Mouse (Mus musculus) lung, embryonic 16.5 days (tissue): ENCODE results near the gene Ccnd3. TPM values are rescaled to one million over a fixed set of nuclear protein-coding genes. Genes with fewer than 3 reads are reported as not detected.
A peak's percentile ranks its signal among the peaks of the same experiment; 100 is the strongest.

Experiments
- ATAC-seq: fragments of 200-750 bp; cut with Nextera tagmentation; 2 replicates; pipeline ENCODE4 v1.8.0; 2017; ENCODE audit warnings: low read depth, mild to moderate bottlenecking, moderate library complexity
- H3K27ac ChIP-seq: fragments of 300-500 bp; sonication (generic); 2 replicates; pipeline ENCODE4 v1.5.1; 2014; ENCODE audit warnings: mild to moderate bottlenecking, control low read depth, low read length
- H3K27me3 ChIP-seq: fragments of 300-500 bp; sonication (generic); 2 replicates; pipeline ENCODE4 v1.6.1; 2014; ENCODE audit warnings: low read depth, low read length, mixed read lengths; ENCODE audit not compliant: control insufficient read depth, insufficient read depth
- H3K36me3 ChIP-seq: fragments of 300-500 bp; sonication (generic); 2 replicates; pipeline ENCODE4 v1.6.1; 2014; ENCODE audit warnings: low read length; ENCODE audit not compliant: control insufficient read depth, insufficient read depth
- H3K4me1 ChIP-seq: fragments of 300-500 bp; sonication (generic); replicated peaks from 2 replicates; pipeline ENCODE4 v1.6.1; 2014; ENCODE audit warnings: low read length, mixed read lengths; ENCODE audit not compliant: control insufficient read depth, insufficient read depth
- H3K4me2 ChIP-seq: fragments of 300-500 bp; sonication (generic); 2 replicates; pipeline ENCODE4 v1.6.1; 2014; ENCODE audit warnings: low read depth, low read length, control low read depth
- H3K4me3 ChIP-seq: fragments of 300-500 bp; sonication (generic); 2 replicates; pipeline ENCODE4 v1.5.1; 2014; ENCODE audit warnings: mild to moderate bottlenecking, low read length, control low read depth
- H3K9ac ChIP-seq: fragments of 300-500 bp; sonication (generic); 2 replicates; pipeline ENCODE4 v1.6.1; 2014; ENCODE audit warnings: low read length, control low read depth
- H3K9me3 ChIP-seq: fragments of 300-500 bp; sonication (generic); 2 replicates; pipeline ENCODE4 v1.6.1; 2016; ENCODE audit warnings: low read length; ENCODE audit not compliant: control insufficient read depth
- WGBS: fragments of 180-500 bp; shearing (Covaris S2); extraction: QIAGEN DNeasy Blood & Tissue Kit; methylation state at CpG from one replicate; pipeline ENCODE4 v1.1.7; 2014; 5-methylcytosine and 5-hydroxymethylcytosine counted together
- polyA plus RNA-seq: library from polyadenylated mRNA; unstranded; fragments of >200 nt; fragmentation: Nextera tagmentation; extraction: Ambion mirVana; gene quantifications from 2 replicates; pipeline ENCODE4 v1.2.1, GENCODE M21; 2015

The Ccnd3 gene
- polyA plus RNA-seq, 1 experiment from 2014 or later: 258 TPM

DNA sequence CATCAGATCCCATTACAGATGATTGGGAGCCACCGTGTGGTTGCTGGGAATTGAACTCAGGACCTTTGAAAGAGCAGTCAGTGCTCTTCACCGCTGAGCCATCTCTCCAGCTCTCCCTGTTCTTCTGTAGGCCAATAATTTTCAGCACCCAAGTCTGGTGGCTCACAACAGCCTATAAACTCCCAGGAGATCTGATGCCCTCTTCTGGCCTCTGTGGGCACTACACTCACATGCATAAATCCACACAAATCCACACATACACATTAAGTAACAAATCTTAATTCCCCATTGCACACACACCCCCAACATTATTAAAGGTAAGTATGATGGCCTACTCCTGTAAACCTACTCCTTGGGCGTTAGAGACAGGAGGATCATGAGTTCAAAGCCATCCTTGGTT is 11.4 kb downstream of the Ccnd3 start:
- H3K4me2 ChIP-seq: no peak overlapping the region
- H3K27me3 ChIP-seq: no peaks in the 10 kb centered on the region
- no peak overlapping the region for H3K4me3 ChIP-seq
- 97% methylated on average over 3 of the region's 3 CpGs for WGBS
- no peaks in the 10 kb centered on the region for H3K36me3 ChIP-seq
- H3K9ac ChIP-seq: no peak overlapping the region
- ATAC-seq: no peak
- H3K4me1 ChIP-seq: peaks cover 32% of the 10 kb centered on the region
- H3K9me3 ChIP-seq: no peaks in the 10 kb centered on the region
- no peak overlapping the region for H3K27ac ChIP-seq

DNA sequence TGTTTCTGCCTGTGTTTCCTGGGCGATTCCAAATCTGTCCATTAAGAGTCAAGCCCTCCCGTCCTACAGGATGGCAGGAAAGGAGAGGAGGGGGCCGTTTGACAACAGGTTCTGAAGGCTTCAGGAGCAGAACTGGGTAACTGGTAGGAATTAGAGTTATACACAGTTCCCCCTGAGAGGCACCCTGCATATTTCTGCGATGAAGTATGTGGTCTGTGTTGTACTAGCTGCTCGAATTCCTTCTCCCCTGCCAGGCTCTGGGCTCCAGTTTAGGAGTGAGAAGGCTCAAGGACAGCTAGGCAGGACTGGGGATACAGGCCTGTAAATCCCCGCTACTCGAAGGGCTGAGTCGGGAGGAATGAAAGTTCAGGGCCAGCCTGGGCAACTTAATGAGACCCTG is 13.4 kb downstream of the Ccnd3 start:
- Histone ChIP-seq H3K4me1 (peaks cover 41% of the 10 kb centered on the region), H3K4me3 (no peak overlapping the region), H3K9ac (peak overlapping the region; percentile 49), H3K27me3 (no peaks in the 10 kb centered on the region), H3K4me2 (no peak overlapping the region; the same call in 1 of the 2 replicates), H3K9me3 (no peaks in the 10 kb centered on the region), H3K27ac (peak overlapping the region; percentile 97), H3K36me3 (no peaks in the 10 kb centered on the region)
- peak; percentile 57 for ATAC-seq
- WGBS: 21% methylated on average over 8 of the region's 8 CpGs

DNA sequence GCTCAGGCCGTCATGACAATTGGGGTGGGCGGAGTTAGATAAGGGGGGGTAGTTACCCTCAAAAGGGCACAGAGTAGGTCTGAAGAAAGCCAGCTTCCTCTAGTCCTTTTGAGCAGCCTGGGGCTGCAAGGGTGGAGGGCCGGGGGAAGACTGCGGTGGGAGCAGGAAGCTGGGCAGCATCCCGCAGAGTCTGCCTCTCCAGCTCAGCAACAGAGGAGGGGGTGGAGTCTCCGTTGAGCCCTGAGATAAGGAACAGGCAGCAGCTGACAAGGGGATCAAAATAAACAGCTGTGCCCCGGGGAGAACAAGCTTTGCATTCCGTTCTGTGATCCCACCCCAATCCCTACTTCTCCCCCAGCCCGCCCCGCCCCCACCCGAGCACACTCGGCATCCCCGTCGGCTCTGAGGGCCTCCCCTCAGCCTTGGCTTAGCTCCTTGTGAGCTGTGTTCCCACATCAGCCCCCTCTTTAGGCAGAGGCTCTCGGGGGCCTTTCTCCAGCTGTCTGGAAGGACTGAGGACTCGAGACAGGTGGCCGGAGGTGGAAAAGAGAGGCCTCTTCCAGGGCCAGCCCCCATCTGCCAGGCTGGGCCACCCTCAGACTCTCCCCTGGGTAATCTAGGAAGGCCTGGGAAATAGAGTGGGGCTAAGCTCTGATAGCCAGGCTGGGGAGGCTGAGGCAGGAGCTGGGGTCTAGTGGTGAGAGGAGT is 16.9 kb downstream of the Ccnd3 start:
- Histone ChIP-seq H3K36me3 (no peaks in the 10 kb centered on the region), H3K27ac (peak overlapping the region; percentile 99), H3K9ac (peak overlapping the region; percentile 63), H3K4me1 (peaks cover 47% of the 10 kb centered on the region), H3K4me3 (peak overlapping the region; percentile 22), H3K27me3 (no peaks in the 10 kb centered on the region), H3K9me3 (no peaks in the 10 kb centered on the region), H3K4me2 (peak overlapping the region; percentile 49)
- 3% methylated on average over 17 of the region's 17 CpGs for WGBS
- ATAC-seq: peak; percentile 89

DNA sequence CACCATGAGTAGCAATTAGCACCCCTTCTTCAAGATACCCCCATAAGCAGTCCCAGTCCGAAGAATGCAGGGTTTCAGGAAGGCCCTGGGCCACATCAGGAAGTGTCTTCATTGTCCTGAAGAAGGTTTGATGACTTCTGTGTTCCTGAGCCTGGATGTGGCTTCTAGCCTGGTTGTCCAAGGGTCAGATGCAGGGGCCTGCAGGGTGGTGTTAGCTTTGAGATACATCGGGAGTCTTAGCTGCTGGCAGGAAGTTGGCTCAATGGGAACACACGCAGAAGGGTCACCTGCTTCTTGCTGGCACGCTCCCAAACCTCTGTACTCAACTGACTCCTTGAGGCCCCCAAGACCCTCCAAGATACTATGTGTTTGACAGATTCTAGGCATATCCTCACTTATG is 17.7 kb downstream of the Ccnd3 start:
- no peaks in the 10 kb centered on the region for H3K27me3 ChIP-seq
- H3K4me2 ChIP-seq: 0 out of 2 replicates have a peak overlapping the region, but pooled peaks have one; percentile 49
- peak overlapping the region; percentile 63 for H3K9ac ChIP-seq
- no peak for ATAC-seq
- H3K4me3 ChIP-seq: no peak overlapping the region
- H3K4me1 ChIP-seq: peaks cover 54% of the 10 kb centered on the region
- WGBS: 24% methylated on average over 4 of the region's 4 CpGs
- no peaks in the 10 kb centered on the region for H3K9me3 ChIP-seq
- peak overlapping the region; percentile 99 for H3K27ac ChIP-seq
- H3K36me3 ChIP-seq: no peaks in the 10 kb centered on the region

DNA sequence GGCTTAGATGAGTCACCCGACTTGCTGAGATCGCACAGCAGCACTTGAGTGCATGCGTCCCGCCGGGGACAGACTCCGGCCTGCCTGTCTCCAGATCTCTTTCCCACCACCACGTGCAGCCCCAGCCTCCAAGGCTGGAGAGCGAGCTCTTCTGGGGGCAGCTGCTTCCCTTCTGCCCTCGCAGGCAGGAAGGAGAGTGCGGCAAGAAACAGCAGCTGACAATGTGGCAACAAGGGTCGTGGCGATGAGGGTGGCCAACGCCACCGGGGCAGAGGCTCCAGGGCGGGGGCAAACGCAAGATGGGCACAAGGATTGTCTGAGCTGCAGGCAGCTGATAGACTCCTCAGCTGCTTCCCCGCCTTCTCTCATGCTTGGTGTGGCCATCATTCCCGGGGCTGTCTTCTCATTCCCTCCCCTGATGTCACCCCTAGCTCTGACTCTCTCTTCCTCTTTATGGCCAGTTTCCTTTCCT is 18.4 kb downstream of the Ccnd3 start:
- Histone ChIP-seq H3K4me3 (no peak overlapping the region), H3K27me3 (no peaks in the 10 kb centered on the region), H3K27ac (peak overlapping the region; percentile 99), H3K9ac (peak overlapping the region; percentile 51), H3K36me3 (no peaks in the 10 kb centered on the region), H3K4me2 (no peak overlapping the region), H3K9me3 (no peaks in the 10 kb centered on the region), H3K4me1 (peaks cover 56% of the 10 kb centered on the region)
- peak; percentile 9 for ATAC-seq
- WGBS: 22% methylated on average over 18 of the region's 18 CpGs

DNA sequence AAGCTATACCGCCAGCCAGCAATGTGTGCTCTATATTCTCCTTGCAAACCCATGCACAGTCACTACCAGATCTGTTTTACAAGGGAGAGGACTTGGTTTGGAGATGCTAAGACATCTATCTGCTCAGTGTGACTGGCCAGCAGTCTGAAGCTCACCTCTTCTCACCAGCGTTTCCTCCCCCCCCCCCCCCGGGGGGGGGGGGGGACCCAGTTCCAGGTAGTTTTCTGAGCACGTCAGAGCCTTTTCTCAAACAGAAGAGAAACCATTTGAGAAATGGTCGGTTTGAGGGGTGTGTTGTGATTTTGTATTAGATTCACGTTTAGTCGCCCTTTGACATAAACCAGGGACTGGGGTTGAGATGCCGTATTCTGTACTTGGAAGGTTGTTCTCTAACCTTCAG is 19.2 kb downstream of the Ccnd3 start:
- ATAC-seq: no peak
- H3K4me1 ChIP-seq: peaks cover 58% of the 10 kb centered on the region

DNA sequence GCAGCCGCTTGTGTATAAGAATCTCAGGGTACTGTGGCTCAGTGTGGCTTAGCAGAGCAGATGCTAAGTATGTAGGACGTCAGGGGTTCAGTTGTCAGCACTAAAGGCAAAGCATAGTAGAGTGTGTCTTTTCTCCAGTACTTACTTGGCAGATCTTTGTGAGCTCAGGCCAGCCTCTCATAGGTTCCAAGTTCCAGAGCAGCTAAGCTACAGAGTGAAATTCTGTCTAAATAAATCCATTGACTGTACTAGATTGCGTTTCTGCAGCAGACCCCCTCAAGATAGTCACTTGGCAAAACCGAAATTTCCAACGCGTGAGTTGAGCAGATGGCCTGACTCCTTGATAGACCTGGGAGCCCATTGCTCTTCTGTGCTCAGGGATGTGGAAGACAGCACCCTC is 20.1 kb downstream of the Ccnd3 start:
- no peak overlapping the region for H3K27ac ChIP-seq

More for the DNA sequence above, 19.2 kb downstream of the Ccnd3 start:
- H3K36me3 ChIP-seq: no peaks in the 10 kb centered on the region
- no peak overlapping the region for H3K9ac ChIP-seq
- no peaks in the 10 kb centered on the region for H3K27me3 ChIP-seq
- 64% methylated on average over 8 of the region's 8 CpGs for WGBS
- H3K9me3 ChIP-seq: no peaks in the 10 kb centered on the region
- no peak overlapping the region for H3K4me2 ChIP-seq
- H3K4me3 ChIP-seq: no peak overlapping the region
- peak overlapping the region; percentile 99 for H3K27ac ChIP-seq

DNA sequence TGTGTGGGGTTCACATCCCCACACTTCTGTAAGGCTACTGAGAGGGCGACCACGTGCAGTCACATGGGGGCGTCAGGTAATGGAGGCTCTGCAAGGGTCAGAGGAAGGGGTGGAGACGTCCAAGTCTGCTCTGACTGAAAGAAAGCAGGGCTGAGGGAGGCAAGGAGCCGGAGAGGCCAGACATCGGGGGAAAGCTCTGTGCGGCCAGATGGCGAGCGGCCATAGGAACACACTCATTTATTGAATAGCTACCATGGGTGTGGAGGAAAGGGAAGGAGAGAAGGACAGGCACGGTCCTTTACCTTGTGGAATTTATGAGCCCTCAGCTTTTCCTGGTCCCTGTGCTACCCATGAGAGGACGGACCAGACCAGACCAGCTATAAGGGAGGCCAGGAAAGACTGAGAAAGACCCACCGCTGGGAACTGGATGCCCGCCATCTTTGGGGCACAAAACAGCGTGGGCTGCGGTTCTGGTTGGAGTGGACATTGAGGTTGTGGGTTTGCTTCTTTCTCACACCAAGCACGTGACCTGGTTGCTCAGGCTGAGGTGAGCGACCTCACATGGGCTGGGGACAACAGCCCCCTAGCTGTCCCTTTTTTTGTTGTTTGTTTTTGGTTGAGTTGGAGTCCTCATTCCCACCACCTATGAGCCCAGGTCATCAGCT is 22.1 kb downstream of the Ccnd3 start:
- peak; percentile 18 for ATAC-seq
- peaks cover 46% of the 10 kb centered on the region for H3K4me1 ChIP-seq
- H3K27ac ChIP-seq: peak overlapping the region; percentile 96

More for the DNA sequence above, 20.1 kb downstream of the Ccnd3 start:
- Histone ChIP-seq H3K9me3 (no peaks in the 10 kb centered on the region), H3K4me3 (no peak overlapping the region), H3K36me3 (no peaks in the 10 kb centered on the region), H3K27me3 (no peaks in the 10 kb centered on the region), H3K4me1 (peaks cover 55% of the 10 kb centered on the region), H3K9ac (no peak overlapping the region), H3K4me2 (no peak overlapping the region)
- no peak for ATAC-seq
- WGBS: 75% methylated on average over 6 of the region's 6 CpGs

DNA sequence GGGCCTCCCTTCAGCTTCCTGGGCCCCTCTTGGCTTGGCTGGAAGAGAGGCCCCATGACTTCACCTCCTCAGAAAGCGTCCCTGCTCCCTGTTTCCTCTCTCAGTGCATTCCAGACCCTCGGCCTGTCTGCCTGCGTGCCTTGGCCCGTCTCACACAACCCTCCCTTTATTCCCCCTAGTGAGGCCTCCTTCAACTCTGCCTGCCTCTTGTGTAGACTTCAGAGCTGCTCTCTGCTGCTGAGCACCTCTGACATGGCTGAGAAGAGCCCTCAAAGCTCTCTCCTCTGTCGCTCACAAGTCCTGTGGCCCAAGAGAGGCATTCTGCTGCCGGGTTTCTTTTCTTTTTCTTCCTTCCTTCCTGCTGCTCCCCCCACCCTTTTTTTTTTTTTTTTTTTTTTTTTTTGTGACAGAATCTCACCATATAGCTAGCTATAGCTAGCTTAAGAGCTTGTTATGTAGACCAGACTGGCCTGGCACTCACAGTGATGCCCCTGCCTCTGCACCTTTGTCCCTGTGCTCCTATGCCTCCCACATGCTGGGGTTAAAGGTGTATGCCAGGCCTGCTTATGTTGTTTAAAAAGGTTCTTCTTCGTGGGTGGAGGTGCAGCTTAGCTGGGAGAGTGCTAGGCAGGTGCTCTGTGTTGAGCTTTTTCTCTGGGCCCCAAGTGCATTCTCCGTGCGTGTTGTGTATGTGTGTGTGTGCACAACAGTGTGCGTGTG is 22.9 kb downstream of the Ccnd3 start:
- Histone ChIP-seq H3K9me3 (no peaks in the 10 kb centered on the region), H3K9ac (peak overlapping the region; percentile 11), H3K27me3 (no peaks in the 10 kb centered on the region), H3K27ac (peak overlapping the region; percentile 96), H3K4me1 (peaks cover 38% of the 10 kb centered on the region), H3K4me3 (no peak overlapping the region), H3K36me3 (no peaks in the 10 kb centered on the region), H3K4me2 (no peak overlapping the region)
- ATAC-seq: peak; percentile 92
- WGBS: 19% methylated on average over 10 of the region's 10 CpGs

More for the DNA sequence above, 22.1 kb downstream of the Ccnd3 start:
- WGBS: 65% methylated on average over 17 of the region's 17 CpGs
- Histone ChIP-seq H3K36me3 (no peaks in the 10 kb centered on the region), H3K9ac (peak overlapping the region; percentile 9), H3K27me3 (no peaks in the 10 kb centered on the region), H3K9me3 (no peaks in the 10 kb centered on the region), H3K4me3 (no peak overlapping the region), H3K4me2 (no peak overlapping the region)
